Mouse (Mus musculus): ENCODE results near the gene Cenpi.
"Not testable (repeated sequence)": the region's sequence is repeated elsewhere in the genome, so short reads cannot be mapped to it uniquely, and the experiment has no call there.

The Cenpi gene

DNA sequence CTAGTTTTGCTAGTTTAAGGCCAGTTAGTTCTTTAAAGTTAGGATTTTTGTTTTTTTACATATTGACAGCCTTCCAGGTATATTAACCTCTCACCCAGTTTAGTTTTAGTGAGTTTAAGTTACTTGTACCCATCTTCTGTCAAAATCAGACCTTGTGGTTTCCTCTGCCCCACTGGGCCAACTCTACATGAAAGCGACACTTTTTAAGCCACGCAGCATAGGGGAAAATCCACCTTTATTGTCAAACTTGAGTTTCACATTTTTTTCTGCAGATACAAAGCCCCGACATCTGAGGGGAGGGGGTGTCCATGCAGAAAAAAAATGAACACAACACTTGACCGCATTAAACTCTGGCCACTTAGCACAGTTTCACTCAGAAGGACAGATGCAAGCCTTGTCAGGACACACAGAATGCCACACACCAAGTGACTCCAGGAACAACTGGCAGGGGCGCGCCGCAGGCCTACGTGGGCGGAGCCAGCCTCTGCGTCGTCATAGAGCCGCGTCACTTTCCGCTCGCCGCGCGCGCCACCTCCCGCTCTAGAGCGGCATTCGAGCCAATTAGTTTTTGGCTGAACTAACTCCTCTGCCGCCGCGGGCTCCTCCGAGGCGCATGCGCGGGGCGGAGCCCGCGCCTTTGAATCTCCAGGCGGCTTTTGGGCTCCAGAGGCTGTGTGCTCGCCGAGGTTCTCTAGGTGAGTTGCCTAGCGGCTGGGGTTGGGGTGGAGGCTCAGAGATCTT is at the start of gene Cenpi:
TSS of gene Cenpi (plus strand) at position 551 of the 741 bp plus-strand sequence.
- peak; percentile 74 for DNase-seq (ENCODE audit: low read depth, low spot score)

GRCm38 (mm10) chrX:134261191-134261590 is 46.7 kb upstream of the Cenpi start:
- no peak for DNase-seq (ENCODE audit: low read depth, low spot score)

DNA sequence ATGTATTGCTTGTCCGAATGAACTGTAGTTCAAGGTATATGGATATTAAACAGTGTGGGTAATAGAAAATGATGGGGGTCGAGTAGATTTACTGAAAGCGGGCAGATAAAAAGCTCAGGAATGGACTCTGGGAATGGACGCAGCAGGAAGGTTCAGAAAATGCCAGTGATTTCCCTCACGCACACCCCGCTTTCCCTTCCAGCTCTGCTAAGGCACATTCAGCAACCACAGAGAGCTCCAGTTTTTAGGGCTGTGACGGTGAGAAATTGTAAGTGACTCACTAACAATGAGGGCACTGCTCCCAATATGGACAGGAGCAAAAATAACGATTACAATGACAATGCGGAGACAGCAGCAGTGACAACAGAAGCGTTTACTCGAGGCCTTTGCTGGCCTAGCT is 45.8 kb upstream of the Cenpi start:
- no peak for DNase-seq (ENCODE audit: low read depth, low spot score)

GRCm38 (mm10) chrX:134275715-134276114 is 32.2 kb upstream of the Cenpi start:
- no peak for DNase-seq (ENCODE audit: low read depth, low spot score)

DNA sequence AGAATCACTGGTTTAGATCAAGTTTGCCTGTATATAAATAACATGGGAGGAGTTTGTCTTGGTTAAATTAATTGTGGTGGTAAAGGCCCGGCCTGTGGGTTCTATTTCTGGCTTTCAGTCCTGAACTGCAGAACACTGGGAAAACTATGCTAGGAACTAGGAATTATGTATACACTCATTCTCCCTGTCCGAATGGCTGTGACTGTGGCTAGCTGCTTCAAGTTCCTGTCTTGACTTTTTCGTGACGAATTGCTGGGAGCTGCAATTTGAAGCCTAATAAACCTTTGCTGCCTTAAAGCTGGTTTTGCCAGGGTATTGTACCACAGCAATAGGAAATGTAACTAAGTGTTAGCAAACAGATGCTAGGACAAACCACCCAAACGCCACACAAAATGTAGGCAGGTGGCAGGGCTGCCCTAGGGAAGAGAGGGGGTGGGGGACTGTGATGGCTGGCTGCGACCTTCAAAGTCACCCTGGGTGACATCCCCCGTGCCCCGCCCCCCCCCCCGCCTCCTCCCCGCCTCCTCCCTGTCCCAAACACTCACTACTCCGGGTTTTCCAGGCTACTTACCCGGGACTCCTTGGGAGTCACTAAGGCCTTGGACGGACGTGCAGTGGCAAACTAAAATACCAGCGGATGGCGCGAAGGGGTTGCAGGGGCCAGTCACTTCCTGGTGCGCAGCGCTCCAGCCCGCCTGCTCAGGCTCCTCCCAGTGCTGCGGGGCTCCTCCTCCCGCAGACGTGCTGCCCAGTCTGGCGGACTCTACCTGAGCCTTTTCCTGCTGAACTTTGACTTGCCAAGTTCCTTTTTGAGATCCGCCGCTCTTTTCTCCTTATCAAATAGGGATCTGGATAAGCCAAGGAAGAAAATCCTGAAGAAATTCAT is 31.4 kb upstream of the Cenpi start, which contains the start of gene Trmt2b:
TSS of gene Trmt2b (minus strand) at position 710 of the 886 bp plus-strand sequence.
- DNase-seq (ENCODE audit: low read depth, low spot score), result peak; percentile 26

DNA sequence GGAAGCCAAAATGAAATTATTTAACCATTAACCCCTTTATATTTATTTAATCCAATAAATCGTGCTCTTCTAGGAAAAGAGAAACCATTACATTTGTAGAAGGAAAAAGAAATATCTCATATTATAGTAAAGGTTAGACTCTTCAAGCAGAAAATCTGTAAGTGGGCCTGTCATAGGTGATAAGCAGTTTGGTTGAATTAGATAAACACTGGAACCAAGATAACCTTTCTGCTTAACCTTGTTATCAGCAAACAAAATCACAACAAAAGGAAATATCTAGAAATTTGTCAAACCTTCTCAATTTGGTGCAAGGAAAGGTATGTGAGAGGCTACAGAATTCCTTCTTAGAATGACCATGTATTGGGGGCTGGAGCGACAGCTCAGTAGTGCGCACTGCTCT is 27.4 kb upstream of the Cenpi start:
- DNase-seq (ENCODE audit: low read depth, low spot score), result no peak

DNA sequence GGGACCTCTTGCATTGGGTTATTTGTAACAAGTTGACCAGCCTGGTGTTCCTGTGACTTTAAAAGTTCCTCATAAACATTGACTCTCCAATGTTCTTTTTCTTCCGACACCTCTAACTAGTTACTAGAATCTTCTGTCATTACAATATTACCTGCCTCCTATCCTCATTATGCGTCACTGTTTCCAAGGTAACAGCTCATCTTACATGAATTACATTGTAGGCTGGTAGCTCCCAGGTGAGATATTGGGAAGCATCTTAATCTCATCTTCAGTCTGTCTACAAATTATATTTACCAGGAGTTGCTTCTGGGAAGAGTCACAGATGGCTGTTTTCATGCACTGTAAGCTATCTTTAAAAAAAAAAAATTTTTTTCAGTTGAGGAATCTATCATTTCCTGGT is 22.8 kb upstream of the Cenpi start:
- no peak for DNase-seq (ENCODE audit: low read depth, low spot score)

DNA sequence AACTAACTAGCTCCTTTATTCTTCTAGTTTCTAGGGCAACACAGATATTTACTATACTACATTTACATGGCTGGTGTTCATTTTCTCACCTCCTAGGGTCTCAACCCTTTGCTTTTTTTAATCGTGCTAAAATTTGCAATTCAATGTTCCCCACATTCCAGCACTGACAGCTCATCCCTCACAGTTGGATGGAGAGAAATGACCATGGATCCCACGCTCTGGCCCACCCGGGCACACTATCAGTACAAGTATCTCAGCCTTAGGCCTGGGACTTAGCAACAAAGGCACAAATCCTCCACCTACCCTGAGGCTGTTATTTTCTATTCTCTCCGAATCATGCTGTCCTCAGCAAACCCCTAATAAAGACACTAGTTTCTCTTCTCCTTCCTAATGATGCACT is 22.1 kb upstream of the Cenpi start:
- DNase-seq (ENCODE audit: low read depth, low spot score), result no peak

GRCm38 (mm10) chrX:134287305-134287704 is 20.6 kb upstream of the Cenpi start:
- no peak for DNase-seq (ENCODE audit: low read depth, low spot score)

GRCm38 (mm10) chrX:134296301-134296700 is 11.6 kb upstream of the Cenpi start:
- DNase-seq (ENCODE audit: low read depth, low spot score), result no peak

DNA sequence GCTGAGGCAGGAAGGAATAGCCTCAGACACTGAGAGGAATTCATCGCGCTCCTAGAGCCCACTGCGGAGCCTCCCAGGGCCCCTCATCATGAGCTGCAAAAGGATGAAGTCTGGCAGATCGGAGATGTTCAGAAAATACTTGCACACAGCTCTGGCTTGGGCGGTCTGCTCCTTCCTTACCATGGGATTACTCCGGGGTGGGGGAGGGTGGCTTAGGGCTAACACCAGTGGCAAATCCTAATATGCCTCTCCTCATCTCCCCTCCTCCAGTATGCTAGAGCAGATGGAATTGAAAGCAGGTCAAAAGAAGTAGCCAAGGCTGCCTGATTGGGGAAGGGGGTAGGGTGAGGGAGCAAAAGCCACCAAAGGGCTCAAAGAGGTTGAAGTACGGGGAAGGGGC is 11.1 kb upstream of the Cenpi start:
- no peak for DNase-seq (ENCODE audit: low read depth, low spot score)

- DNase-seq (ENCODE audit: low read depth, low spot score), result no peak
Observed at GRCm38 (mm10) chrX:134297195-134297594, 10.7 kb upstream of the Cenpi start.

DNA sequence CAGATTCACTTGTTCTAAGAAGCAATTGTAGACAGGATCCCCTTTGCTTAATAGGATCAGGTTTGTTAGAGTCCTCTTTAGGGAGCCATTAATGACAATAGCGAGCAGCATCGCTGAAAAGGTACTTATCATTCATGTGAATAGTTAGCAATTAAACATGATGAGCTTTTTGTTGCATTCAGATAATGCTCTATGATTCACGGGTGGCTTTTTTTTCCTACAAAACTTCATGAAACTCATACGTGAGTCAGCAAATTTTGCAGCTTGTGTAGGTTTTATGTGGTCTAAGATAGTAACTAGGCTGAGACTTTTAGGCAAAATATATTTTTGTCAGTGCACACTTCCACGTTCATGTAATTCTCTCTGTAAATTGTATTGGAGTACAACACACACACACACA is 7.7 kb upstream of the Cenpi start:
- no peak for DNase-seq (ENCODE audit: low read depth, low spot score)

- no peak for DNase-seq (ENCODE audit: low read depth, low spot score)
Observed at GRCm38 (mm10) chrX:134303287-134303686, 4.6 kb upstream of the Cenpi start.

- no peak for DNase-seq (ENCODE audit: low read depth, low spot score)
Observed at GRCm38 (mm10) chrX:134308275-134308634, 371 bp downstream of the Cenpi start.

DNA sequence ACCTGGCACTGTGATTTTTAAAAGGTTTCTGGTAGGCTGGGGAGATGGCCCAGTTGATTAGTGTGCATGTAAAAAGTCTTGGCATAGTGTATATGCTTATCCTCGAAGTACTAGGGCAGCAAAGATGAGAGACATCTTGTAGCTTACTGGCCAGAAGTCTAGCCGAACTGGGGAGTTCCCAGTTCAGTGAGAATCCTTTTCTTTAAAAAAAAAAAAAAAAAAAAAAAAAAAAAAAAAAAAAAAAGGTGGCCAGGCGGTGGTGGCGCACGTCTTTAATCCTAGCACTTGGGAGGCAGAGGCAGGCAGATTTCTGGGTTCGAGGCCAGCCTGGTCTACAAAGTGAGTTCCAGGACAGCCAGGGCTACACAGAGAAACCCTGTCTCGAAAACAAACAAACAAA is 3.3 kb downstream of the Cenpi start:
- DNase-seq (ENCODE audit: low read depth, low spot score), result not testable (repeated sequence)

DNA sequence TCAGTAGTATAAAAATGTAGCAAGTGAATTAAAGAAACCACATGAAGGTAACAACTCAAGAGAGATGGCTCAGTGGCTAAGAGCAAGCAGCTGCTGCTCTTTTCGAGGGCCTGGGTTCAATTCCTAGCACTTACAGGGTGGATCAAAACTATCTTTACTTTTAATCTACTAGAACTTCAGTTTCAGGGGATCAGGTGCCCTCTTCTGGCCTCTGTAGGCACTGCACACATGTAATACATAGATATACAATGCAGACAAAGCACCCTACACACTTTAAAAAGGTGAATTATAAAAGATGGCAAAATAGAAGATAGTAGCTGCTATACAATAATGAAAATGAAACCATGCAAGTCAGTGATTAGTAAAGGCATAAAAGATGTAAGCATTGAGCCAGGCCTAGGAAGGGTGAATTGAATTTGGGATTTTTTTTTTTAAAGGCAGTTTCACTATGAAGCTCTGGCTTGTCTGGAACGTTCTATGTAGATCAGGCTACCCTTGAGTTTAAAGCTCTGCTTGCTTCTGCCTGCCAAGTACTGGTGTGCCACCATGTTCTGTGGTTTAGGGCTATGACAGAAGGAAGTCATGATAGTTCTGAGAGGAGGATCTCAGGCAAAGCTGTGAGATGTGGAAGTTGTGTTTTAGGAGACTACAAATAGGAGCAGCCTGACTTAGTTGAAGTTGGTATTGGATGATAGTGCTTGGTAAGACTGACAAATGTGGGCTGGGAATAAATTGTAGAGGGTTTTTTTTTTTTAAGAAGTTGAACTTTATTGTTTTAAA is 11.5 kb downstream of the Cenpi start:
- no peak for DNase-seq (ENCODE audit: low read depth, low spot score)

DNA sequence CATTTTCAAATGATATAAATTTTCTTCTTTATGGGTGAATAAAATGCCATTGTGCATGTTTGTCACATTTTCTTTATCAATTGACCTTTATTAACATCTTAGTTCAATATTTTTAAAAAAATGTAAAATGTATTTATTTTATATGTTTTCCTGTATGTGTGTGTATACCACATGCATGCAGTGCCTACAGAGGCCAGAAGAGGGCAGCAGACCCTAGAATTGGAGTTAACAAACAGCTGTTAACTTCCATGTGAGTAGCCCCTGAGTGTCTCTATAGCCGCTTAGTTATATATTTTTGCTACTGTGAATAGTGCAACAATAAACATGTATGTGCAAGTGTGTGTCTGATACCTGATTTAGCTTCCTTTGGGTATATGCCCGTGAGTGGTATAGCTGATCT is 25.4 kb downstream of the Cenpi start:
- DNase-seq (ENCODE audit: low read depth, low spot score), result peak; percentile 24

DNA sequence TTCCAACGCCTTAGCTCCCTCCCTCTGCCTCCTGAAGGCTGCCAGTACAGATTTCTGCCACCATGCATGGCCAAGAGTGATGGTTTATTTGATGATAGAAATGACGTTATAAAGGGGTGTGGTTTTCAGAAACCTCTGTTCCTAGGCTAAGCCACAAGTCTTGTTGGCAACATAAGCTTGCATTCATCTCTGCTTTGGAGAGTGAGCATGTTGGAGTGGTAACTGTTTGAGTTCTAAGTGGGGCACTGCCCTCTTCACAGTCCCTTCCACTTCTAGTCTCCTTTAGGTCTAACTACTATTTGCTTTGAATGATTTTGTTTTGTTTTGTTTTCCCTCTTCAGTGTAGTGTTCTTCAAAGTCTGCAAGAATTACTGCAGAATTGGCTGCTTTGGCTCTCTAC is 34.9 kb downstream of the Cenpi start:
- DNase-seq (ENCODE audit: low read depth, low spot score), result no peak

GRCm38 (mm10) chrX:134350205-134350604 is 42.3 kb downstream of the Cenpi start:
- no peak for DNase-seq (ENCODE audit: low read depth, low spot score)

GRCm38 (mm10) chrX:134353848-134354247 is 46.0 kb downstream of the Cenpi start:
- DNase-seq (ENCODE audit: low read depth, low spot score), result no peak

GRCm38 (mm10) chrX:134359336-134359735 is 51.5 kb downstream of the Cenpi start:
- DNase-seq (ENCODE audit: low read depth, low spot score), result no peak

Data from c-Kit-negative CD71-positive TER-119-positive erythroid progenitor cells, embryonic 14.5 days (primary cell).